Mouse (Mus musculus): ENCODE results near the gene Myh14.

Gene Myh14

DNA sequence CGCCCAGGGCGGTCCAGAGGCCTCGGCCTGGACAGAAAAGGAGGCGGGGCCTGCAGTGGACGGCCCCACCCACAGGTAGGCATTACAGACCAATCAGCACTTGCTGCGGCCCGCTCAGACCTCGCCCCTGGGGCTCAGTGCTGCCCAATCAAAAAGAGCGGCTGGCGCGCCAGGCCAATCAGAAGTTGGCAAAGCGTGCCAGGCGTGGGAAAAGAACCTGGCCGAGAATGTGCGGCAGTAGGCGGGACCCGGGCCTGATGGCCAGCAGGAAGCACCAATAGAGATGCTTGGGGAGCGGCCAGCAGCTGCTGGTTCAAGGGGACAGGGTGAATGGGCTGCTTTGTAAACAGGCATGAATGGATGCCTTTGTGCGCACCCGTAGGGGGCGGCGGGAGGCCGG lies at the start of gene Myh14:
TSS of gene Myh14 (minus strand) at position 41 of the 400 bp plus-strand sequence.
- DNase-seq (ENCODE audit: low read depth, low spot score) = peak; percentile 87

DNA sequence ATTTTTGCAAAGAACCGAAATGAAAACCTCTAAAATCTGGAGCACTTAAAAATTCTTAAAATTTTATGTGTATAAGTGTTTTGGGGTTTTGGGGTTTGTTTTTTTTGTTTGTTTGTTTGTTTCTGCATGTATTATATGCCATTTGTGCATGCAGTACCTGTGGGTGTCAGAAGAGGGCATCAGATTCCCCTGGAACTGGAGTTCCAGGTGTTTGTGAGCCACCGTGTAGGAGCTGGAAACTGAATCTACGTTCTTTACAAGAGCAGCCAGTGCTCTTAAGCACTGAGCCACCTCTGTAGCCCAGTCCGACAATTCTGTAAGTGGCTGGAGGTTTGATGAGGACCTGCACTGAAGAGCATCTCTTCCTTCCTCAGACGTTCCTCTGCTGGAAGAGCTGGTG lies 39.2 kb upstream of the Myh14 start:
- peak; percentile 66 for DNase-seq (ENCODE audit: low read depth, low spot score)

DNA sequence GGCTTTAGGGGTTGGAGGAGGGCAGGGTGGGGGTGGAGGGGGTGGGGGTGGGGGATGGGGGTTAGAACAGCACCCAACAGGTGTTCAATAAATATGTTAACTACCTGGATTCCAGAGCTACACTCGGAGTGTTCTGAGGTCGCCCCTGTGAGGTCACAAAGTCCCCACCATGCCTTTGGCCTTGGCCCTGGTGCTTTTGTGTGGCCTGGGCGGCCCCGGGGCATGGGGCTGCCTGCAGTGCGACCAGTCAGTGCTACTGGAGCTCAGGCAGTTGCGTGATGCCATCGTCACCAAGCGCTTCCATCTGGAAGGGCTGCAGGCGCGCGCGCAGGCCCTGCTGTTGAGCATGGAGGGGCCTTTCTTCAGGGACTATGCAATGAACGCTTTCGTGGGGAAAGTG lies 37.9 kb upstream of the Myh14 start, which contains the start of gene Izumo2:
TSS of gene Izumo2 (plus strand) at position 169 of the 400 bp plus-strand sequence.
- peak; percentile 94 for DNase-seq (ENCODE audit: low read depth, low spot score)

DNA sequence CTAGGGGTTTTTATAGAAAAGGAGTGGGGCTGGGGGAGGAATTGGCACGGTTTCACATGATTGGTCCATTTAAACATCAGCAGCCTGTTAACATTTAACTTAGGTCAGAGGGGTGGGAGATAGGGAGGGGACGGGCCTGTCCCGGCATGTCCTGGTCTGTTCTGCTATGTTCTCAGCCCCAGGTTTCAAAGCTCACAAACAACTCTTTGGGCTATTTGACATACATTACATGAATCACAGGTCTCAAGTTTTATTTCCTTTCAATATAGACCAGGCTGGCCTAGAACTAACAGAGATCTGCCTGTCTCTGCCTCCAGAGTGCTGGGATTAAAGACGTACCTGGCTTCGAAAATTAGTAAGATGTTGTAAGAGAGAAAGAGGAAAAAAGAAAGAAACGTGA lies 37.5 kb upstream of the Myh14 start:
- peak; percentile 69 for DNase-seq (ENCODE audit: low read depth, low spot score)

DNA sequence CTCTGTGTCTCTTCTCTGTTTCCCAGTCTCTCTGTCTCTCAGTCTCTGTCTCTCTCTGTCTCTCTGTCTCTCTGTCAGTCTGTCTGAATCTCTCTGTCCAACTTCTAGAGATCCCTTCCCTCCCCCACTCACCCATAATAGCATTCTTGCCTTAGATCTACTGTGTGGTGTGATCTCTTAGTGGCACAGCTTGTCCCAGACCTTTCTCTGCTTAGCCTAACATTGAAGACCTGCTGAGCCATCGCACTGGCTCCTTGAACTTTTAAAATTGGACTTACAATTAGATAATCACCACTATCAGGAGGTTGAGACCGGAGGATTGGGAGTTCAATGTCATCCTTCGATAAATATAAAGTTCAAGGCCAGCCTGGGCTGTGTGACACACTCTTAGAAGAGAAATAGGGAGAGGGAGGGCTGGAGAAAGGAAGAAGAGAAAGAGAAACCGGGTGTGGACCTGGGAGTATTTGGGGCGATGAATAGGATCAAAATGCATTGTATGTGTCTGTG lies 36.6 kb upstream of the Myh14 start:
- peak; percentile 42 for DNase-seq (ENCODE audit: low read depth, low spot score)

DNA sequence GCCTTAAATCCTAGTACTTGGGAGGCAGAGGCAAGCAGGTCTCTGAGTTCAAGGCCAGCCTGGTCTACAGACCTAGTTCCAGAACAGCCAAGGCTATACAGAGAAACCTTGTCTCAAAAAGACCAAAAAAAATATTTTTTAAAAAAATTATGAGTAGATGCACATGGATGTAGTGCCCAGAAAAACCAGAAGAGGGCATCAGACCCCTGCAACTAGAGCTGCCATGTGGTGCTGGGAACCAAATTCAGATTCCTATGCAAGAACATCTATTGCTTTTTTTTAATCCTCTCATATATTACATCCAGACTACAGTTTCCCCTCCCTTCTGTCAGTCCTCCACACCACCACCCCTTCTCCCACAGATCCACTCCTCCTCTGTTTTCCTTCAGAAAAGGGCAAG lies 35.7 kb upstream of the Myh14 start:
- no peak for DNase-seq (ENCODE audit: low read depth, low spot score)

DNA sequence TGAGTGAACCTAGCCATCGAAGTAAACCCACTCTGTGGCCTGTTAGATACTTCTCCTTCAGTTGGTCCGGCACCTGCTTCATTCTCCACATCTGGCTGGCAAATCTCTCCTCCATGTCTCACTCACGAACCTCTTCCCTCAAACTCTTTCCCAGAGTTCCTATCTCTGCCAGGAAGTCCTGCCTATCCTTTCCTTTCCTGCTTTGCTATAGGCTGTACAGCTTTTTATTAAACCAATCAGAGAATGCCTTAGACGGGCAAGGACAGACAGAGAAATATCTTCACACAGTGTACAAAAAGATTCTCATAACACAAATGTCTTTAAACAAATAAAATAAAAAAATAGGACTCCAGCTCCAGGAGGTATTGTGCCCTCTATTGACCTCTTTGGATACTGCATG lies 34.4 kb upstream of the Myh14 start:
- DNase-seq (ENCODE audit: low read depth, low spot score) = peak; percentile 45

DNA sequence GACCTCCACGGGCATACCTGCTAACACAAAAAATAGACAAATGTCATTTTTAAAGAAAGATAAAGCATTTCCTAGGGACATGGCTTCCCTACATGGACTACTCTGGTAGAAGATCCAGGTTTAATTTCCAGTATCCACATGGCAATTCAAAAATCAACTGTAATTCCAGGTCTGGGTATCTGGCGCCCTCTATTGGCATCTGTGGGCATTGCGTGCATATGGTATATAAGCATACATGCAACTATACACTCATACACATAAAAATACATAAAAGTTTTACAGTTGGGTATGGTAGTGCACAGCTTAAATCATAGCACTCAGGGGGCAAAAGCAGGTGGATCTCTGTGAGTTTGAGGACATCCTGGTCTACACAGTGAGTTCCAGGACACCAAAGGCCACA lies 33.7 kb upstream of the Myh14 start:
- peak; percentile 63 for DNase-seq (ENCODE audit: low read depth, low spot score)

DNA sequence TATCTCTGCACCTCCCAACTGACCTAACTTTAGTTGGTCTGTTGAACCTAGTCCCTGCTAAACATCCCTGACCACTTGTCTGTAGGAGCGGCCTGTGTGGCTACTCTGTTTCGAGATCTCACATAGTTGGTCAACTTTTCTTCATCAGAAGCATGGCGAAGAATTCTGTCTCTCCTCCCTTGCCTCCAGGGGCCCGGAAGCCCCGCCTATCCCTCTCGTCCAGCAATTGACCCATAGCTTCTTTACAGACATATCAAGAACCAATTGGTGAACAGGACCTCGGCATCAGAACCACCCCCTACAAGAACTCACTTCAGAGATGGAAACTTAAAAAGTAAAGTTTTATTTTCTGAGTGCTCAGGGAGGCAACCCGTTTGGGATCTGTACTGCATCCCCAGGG lies 32.3 kb upstream of the Myh14 start:
- peak; percentile 53 for DNase-seq (ENCODE audit: low read depth, low spot score)

DNA sequence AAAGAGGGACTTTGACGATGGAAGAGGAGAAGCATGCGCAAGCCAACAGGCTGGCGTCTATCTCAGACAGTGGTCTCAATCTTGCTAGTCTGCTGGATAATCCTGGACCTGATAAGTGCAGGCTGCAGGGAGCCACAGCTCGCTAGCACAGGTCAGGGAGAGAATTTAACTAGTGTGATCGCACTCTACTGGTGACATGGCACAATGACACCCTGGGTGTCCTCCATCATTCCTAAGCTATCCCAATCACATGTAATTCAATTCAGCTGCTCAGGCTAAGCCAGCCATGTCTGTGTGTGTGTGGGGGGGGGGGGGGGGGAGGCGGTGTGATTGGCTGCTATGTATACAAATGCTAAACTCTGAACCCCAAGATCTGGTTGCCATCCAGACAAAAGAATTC lies 31.3 kb upstream of the Myh14 start:
- peak; percentile 87 for DNase-seq (ENCODE audit: low read depth, low spot score)

DNA sequence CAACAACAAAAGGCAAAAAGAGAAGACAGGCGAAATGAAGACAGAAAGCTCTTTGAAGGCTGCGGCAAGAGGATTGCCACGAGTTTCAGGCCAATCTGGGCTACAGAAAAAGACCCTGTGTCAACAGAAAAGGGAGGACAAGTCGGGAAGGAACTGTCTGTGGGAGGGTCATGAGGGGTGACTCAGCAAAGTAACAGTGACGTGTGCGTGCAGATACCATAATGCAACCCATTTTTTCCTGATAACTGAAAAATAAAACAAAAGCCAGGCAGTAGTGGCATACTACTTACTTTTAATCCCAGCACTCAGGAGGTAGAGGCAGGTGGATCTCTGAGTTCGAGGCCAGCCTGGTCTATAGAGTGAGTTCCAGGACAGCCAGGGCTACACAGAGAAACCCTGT lies 27.3 kb upstream of the Myh14 start:
- no peak for DNase-seq (ENCODE audit: low read depth, low spot score)

DNA sequence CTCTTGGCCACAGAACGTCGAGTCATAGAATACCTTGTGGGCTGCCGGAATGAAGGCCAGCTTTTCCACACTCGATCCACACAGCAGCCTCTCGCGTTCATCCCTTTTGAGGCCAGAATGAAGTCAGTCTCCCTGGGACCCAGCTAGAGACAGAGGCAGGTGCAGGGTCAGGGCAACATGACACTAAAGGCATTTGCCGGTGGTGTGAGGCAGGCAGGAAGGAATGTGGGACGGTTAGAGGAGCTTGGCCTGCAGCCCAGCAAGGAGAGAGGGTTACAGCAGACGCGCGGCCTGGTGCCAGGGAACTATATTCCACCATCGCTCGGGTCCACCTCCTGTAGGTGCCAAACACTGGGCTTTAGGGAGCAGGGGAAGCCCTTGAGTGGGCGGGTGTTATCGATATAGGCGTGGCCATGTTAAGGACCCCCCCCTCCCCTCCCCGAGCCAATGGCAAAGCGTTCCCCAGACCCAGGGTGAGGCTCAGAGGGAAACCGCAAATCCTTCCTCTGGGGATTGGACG lies 26.6 kb upstream of the Myh14 start:
- DNase-seq (ENCODE audit: low read depth, low spot score) = peak; percentile 66

DNA sequence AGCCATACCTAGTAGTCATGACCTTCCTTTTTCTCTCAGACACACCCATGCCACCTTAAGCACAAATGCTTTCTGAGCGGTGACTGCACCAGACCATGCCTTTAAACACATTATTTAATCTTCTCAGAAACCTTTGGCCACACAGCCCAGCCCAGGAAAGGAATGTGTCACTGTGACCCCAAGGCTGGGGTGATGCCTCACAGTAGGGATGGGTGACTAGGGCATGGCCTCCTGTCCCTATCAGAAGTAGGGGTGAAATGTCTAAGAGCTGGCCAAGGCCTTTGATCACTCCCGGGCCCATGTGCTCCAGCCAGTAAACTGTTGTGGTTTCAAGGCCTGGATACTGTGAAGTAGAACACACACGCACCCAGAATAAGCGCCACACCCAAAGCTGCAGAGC lies 24.6 kb upstream of the Myh14 start:
- no peak for DNase-seq (ENCODE audit: low read depth, low spot score)

DNA sequence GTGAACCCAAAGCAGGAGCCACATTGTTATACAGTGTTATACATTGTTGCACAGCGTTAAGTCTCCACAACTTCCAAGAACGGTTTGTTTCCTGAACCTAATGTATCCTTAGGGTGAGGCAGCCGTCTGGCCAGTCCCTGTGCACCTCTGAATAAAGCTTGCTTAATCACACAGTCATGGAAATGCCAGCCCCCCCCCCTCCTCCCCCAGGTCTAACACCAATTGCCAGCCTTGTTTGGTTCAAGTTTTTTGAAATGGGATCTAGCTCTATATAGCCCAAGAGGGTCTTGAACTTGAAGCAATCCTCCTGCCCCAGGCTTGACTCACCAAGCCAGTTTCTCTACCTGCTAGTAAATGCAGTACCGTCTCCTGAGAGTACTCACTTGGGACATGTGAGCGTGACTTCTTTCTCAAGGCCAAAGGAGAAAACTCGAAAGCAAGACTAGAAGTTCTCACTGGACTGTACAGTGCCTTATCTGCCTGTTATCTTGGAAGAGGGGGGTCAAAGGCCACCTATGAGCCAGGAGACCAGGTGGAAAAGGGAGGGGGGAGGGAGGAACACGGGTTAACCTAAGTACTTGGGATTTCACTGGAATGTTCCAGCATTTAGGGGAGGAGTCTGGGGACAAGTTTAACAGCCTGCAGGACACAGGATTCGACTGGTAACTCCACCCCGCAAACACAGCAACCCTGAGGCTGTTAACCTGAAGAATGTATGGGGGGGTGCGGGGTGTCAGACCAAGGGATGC lies 23.0 kb upstream of the Myh14 start:
- DNase-seq (ENCODE audit: low read depth, low spot score) = no peak

DNA sequence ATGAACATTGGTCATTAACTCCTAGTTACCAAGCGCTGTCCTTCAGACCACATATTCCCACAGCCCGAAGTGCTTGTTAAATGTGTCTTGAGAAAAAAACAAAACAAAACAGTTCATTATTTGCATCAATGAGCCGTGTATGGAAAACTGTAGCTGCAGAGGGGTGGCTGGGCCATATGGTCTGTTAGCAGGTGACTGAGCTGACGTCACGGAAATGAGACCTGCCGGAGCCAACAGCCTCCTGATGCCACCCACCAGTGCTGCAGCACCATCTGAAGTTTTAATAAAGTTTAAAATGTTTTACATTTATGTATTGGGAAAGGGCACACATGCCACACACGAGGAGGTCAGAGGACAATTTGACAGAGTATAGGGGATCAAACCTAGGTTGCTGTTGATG lies 18.7 kb upstream of the Myh14 start:
- no peak for DNase-seq (ENCODE audit: low read depth, low spot score)

DNA sequence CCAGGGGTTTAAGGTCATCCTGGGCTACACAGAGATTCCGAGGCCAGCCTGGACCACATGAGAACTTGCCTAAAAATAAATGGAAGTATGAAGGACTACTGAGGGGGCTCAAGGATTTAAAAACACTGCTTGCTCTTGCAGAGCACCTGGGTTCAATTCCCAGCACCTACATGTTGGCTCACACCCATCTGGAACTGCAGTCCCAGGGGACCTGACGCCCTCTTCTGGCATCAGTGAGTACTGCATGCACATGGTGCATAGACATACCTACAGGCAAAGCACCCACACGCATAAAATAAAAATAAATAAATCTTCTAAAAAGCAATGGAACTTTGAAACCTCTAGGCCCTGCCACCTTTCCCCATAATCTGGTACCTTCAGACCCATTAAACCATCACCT lies 18.2 kb upstream of the Myh14 start:
- peak; percentile 60 for DNase-seq (ENCODE audit: low read depth, low spot score)

DNA sequence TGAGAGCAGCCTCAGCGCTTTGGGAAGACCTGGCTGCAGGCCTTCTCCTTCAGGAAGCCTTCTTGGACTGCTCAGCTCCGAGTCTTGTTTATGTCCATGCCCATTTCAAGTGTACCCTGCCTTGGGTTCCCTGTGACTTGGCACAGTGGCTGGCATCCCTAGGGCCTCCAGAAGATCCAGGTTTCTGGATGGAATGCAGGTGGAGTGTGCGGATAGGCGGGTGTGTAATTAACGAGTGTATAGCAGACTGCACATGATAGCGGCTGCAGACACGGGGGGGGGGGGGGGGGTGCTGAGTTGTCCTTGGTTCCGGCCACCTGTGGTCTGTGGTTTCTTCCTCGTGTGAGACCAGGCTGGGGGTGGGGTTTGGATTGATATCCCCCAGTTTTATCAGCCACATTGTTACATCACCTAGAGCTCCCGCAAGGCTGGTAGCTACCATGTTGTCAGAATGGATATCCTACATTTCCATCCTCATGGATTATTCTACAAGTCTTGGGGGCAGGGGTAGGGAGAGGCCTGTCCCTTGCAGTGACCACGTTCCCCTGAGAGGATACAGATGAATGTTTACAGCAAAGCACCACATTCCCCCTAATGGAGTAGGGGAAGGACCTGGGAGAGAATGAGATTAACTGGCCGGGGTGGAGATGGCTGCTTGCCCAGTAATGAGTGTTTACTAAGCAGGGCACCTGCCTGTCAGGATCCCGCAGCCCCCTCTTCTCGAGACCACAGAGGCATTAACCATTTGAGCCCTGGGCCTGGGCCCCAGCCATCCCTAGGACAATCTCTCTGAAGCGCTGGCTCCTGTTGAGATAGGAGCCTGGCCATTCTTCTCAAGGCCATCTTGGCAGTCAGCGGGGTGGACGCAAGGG lies 15.1 kb upstream of the Myh14 start:
- DNase-seq (ENCODE audit: low read depth, low spot score) = no peak

DNA sequence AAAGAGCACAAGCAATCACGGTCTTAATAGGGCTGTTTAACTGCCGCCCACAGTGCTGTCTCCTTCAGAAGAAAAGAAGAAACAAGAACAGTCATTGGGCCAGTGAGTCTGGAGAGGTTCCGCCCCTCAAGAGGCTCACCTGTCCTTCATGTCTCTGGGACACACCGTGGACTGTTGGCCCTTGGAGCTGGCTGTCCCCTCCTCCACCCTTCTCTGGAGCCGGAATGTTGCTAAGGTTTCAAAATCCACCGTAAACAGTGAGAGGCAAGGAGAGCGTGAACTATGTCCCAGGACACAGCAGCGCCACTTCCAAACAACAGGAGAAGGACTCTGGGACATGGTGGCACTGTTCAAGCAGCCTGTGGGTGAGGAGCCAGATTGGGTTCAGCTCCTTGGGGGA lies 13.0 kb upstream of the Myh14 start:
- DNase-seq (ENCODE audit: low read depth, low spot score) = no peak

DNA sequence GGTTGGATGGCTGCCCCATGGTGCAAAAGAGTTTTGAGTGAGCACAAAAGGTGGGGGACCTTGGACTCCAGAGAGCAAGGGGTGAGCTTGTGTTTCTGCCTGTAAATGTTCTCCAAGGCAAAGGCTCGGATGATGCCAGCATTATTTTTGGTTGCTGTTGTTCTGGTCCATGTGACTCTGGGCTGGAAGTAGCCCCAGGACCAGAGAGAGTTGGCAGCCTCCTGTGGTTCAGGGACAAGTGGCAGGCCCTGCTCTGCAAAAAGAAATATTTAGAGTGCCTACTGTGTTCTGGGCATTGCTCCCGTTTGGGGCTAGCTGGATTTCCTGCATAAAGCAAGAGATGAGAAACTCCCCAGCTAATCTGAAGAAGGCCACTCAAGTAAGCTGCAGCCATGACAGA lies 6.0 kb upstream of the Myh14 start:
- no peak for DNase-seq (ENCODE audit: low read depth, low spot score)

DNA sequence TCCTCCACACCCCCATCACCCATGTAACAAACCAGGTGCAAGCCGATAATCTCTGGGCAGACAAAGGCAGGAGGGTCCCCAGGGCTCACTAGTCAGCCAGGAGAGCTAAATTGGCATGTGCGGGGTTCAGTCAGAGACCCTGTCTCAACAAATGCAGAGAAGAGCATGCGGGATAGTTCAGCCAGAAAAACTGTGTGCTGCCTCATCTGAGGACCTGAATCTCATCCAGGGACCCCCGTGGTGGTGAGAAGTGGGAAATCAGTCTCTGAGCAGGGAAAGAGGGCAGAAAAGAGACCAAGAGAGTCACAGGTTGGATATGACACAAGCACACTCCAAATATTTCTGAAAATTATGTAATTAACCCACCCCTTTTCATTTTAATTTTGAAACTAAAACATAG lies 5.5 kb upstream of the Myh14 start:
- DNase-seq (ENCODE audit: low read depth, low spot score) = no peak

DNA sequence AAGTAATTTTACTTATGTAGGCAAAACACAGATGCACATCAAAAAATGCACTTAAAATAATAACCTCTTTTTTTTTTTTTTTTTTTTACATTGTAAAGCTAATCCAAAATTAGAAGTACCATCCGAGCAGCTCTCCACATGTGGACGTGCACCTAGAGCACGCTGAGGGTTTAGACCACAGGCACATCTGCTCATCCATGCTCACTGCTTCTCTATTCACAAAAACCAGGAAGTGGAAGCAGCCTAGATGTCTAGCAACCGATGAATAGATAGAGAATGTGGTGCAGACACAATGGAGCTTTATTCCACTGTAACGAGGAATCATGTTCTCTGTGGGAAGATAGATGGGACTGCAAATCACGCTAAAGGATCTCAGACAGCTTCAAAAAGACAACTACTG lies 4.5 kb upstream of the Myh14 start:
- DNase-seq (ENCODE audit: low read depth, low spot score) = no peak

DNA sequence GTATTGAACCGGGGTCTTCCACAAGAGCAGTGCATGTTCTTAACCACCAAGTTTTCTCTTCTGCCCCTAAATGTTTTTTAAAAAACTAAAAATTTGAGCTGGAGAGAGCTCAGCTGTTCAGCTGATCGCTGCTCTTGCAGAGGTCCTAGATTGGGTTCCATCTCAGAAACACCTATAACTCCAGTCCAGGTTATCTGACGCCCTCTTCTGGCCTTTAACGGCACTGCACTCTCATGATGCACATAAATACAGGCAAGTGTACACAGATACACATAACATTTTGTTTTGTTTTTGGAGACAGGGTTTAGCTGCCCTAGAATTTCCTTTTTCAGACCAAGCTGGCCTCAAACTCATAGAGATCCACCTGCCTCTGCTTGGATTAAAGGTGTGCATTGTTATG lies 3.9 kb upstream of the Myh14 start:
- DNase-seq (ENCODE audit: low read depth, low spot score) = peak; percentile 59

DNA sequence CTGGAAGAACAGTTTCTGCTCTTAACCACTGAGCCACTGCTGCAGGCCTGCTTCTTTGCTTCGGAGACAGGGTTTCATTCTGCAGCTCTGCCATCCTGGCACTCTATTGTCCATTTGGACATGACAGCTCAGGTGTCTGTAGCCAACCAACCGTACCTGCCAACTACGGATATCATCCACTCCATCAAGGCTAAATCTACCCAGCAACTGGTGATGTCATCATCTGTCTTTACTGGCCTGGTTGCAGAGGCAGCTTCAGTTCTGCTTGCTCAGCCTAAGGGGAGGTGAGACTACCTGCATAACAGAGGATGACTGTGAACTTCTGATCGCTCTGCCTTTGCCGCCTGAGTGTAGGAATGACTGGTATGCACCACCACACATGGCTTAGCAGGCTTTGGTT lies 1.6 kb upstream of the Myh14 start:
- peak; percentile 25 for DNase-seq (ENCODE audit: low read depth, low spot score)

Measured in ES-CJ7 (cell line).